Mouse (Mus musculus): ENCODE measurements around the gene Sowahc. TPM values are rescaled to one million over a fixed set of nuclear protein-coding genes. Genes with fewer than 3 reads are reported as not detected.

Sowahc gene
- 10.7 and 11.4 TPM in 2 replicates for polyA plus RNA-seq (2015; fragmentation: Nextera tagmentation; extraction: Ambion mirVana)

GRCm38 (mm10) chr10:59221473-59222270 lies at the start of gene Sowahc, which contains the start of gene Sept10:
Gene Sowahc, plus strand, starts transcription at chr10:59221953.
Gene Sept10, minus strand, starts transcription at chr10:59221847.
- Histone ChIP-seq H3K4me2 (peak within 1 kb of the TSS; percentile 90), H3K27ac (peak within 1 kb of the TSS; percentile 98), H3K36me3 (no peaks in the 10 kb centered on the region), H3K4me3 (peak within 1 kb of the TSS; percentile 91), H3K27me3 (no peaks in the 10 kb centered on the region), H3K9ac (peak within 1 kb of the TSS; percentile 78), H3K4me1 (peaks cover 24% of the 10 kb centered on the region), H3K9me3 (no peaks in the 10 kb centered on the region)
- peak; percentile 98 for ATAC-seq (ENCODE audit: borderline replicate concordance, extremely low read depth, low FRiP score, low TSS enrichment)
- WGBS, result under 1% methylated on average over 76 of the region's 84 CpGs

DNA sequence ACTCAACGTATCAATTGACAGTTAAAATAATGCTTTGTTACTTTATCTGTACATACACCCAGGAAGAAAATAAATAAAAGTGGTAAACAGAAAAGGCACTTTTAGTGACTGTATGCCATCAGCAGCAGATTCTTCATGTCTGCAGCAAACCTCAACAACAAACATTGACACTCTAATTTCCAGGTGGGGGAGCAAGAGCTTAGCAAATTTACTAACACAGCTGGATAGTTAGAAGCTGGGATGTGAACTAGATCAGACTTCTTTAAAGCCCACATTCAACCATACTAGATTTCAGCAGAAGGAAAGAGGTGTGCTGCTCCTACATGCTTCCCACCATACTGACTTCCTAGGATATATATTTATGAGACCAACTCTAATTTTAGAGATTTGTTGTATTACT lies 49.2 kb upstream of the Sowahc start:
- Histone ChIP-seq H3K4me1 (no peaks in the 10 kb centered on the region), H3K9ac (no peak overlapping the region), H3K4me3 (no peak overlapping the region), H3K9me3 (no peaks in the 10 kb centered on the region), H3K4me2 (no peak overlapping the region), H3K27me3 (no peaks in the 10 kb centered on the region), H3K36me3 (peaks cover 12% of the 10 kb centered on the region; the same call in 1 of the 2 replicates), H3K27ac (no peak overlapping the region)
- ATAC-seq (ENCODE audit: borderline replicate concordance, extremely low read depth, low FRiP score, low TSS enrichment), result no peak
- WGBS, result 69% methylated on average over 1 of the region's 1 CpGs

DNA sequence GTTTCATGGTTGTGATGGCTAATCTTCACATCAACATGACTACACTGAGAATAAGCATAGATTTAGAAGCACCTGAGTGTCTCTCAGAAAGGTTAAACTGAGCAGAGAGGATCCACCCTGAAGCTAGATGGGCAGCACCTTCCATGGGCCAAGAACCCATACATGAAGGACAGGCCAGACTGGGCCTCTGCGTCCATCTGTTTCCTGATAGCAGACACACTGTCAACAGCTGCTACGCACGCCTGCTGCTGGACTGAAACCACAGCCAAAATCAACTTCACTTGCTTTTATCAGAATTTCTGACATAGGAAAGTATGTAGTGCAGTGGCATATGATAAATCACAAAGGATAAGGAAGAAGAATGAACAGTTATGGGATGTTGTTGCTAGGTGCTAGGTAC lies 42.1 kb upstream of the Sowahc start:
- Histone ChIP-seq H3K4me1 (no peaks in the 10 kb centered on the region), H3K27me3 (no peaks in the 10 kb centered on the region), H3K9ac (no peak overlapping the region), H3K27ac (no peak overlapping the region), H3K36me3 (peaks cover 15% of the 10 kb centered on the region), H3K4me3 (no peak overlapping the region), H3K4me2 (no peak overlapping the region), H3K9me3 (no peaks in the 10 kb centered on the region)
- 38% methylated on average over 3 of the region's 3 CpGs for WGBS
- ATAC-seq (ENCODE audit: borderline replicate concordance, extremely low read depth, low FRiP score, low TSS enrichment), result no peak

- H3K9me3 ChIP-seq, result no peaks in the 10 kb centered on the region
- no peak for ATAC-seq (ENCODE audit: borderline replicate concordance, extremely low read depth, low FRiP score, low TSS enrichment)
- 54% methylated on average over 3 of the region's 3 CpGs for WGBS
These were observed 39.4 kb upstream of the Sowahc start for GRCm38 (mm10) chr10:59182306-59182705.

DNA sequence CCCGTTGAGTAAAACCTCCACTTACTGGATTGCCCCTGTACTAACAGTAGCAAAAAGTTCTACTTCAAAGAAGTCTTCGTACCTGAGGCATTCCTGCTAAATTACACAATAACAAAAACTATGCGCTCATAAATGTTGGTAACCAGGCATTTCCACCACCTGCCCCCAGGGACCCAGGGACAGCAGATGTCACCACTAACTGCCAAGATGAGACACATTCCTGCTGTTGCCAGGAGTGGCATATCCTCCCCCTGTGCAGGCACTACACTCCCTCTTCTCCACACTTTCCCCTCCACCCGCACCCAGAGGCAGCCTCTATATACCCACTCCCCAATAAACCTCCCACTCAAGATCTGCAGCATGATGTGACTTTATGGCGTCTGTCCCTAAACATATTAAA lies 26.9 kb upstream of the Sowahc start:
- 61% methylated on average over 5 of the region's 5 CpGs for WGBS
- Histone ChIP-seq H3K4me3 (no peak overlapping the region), H3K9me3 (no peaks in the 10 kb centered on the region), H3K36me3 (no peaks in the 10 kb centered on the region), H3K4me2 (no peak overlapping the region), H3K4me1 (no peaks in the 10 kb centered on the region), H3K9ac (no peak overlapping the region), H3K27ac (no peak overlapping the region), H3K27me3 (no peaks in the 10 kb centered on the region)
- no peak for ATAC-seq (ENCODE audit: borderline replicate concordance, extremely low read depth, low FRiP score, low TSS enrichment)

More at GRCm38 (mm10) chr10:59182306-59182705, 39.4 kb upstream of the Sowahc start:
- no peak overlapping the region for H3K4me3 ChIP-seq
- peaks cover 7% of the 10 kb centered on the region for H3K36me3 ChIP-seq
- no peak overlapping the region for H3K9ac ChIP-seq
- no peak overlapping the region for H3K27ac ChIP-seq
- H3K27me3 ChIP-seq, result no peaks in the 10 kb centered on the region
- no peak overlapping the region for H3K4me2 ChIP-seq
- H3K4me1 ChIP-seq, result no peaks in the 10 kb centered on the region

DNA sequence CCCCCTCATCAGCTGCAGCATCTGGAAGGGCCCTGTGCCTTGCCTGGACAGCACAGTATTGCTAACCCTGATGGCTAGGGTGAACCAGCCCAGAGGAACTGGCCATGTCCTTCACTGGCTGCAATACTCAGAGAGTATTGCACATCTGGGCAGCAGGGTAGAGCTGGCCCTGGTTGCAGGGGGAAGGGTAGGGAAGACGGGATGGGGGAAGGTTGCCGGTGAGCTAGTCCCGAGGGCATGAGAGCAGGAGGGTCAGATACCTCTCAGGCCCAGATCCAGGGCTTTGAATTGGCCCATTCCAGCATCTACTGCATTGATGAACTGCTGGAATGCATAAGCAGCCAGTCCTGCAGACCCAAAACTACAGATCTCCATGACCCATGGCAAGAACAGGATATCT lies 25.0 kb upstream of the Sowahc start:
- no peak overlapping the region for H3K9ac ChIP-seq
- no peaks in the 10 kb centered on the region for H3K27me3 ChIP-seq
- 91% methylated on average over 3 of the region's 3 CpGs for WGBS
- no peak for ATAC-seq (ENCODE audit: borderline replicate concordance, extremely low read depth, low FRiP score, low TSS enrichment)
- no peaks in the 10 kb centered on the region for H3K4me1 ChIP-seq
- H3K9me3 ChIP-seq, result no peaks in the 10 kb centered on the region
- H3K4me2 ChIP-seq, result no peak overlapping the region
- no peak overlapping the region for H3K4me3 ChIP-seq
- no peak overlapping the region for H3K27ac ChIP-seq
- no peaks in the 10 kb centered on the region for H3K36me3 ChIP-seq

DNA sequence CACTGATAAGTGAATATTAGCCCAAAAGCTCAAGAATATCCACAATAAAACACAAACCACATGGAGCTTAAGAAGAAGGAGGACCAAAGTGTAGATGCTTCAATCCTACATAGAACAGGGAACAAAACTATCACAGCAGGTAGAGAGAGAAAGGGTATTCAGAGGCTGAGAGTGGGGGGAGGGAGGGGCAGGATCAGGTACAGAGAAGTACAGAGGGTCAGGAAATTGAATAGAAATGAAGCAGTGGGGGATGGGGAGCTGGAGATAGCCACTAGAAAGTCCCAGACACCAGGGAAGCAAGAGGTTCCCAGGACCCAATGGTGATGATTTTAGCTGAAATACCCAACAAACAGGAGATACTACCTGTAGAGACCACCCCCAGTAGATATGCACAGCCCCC lies 21.7 kb upstream of the Sowahc start:
- Histone ChIP-seq H3K27me3 (no peaks in the 10 kb centered on the region), H3K9me3 (no peaks in the 10 kb centered on the region), H3K27ac (no peak overlapping the region), H3K4me1 (no peaks in the 10 kb centered on the region), H3K4me3 (no peak overlapping the region), H3K36me3 (no peaks in the 10 kb centered on the region), H3K4me2 (no peak overlapping the region), H3K9ac (no peak overlapping the region)
- no peak for ATAC-seq (ENCODE audit: borderline replicate concordance, extremely low read depth, low FRiP score, low TSS enrichment)

DNA sequence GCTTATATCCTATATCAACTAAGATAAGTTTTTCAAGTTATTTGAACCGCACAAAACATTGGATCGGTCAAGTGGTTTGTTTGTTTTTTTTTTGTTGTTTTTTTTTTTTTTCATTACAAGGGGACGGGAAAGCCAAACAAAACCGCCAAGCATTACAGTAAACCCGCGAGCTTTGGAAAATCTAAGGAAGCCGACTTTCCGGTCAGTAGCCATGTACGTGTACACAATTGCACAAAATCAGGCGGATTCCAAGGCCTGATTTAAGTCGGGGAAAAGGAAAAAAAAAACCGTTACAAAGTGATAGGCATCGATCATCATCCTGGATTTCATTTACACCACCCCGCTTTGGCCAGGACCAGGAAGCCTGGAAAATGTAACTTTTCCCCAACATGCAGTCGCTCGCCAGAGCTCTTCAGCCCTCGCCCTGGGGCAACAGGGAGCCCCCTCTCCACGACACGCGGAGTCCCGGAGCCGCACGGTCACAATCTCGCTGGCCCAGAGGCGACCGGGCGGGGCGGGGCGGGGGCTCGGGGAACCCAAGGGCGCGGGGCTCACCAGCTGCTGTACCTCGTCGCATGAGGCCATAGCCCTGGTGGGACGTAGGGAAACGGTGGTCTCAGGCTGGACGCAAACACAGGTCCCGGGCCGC lies 805 bp upstream of the Sowahc start:
- Histone ChIP-seq H3K4me1 (peaks cover 25% of the 10 kb centered on the region), H3K27ac (peak overlapping the region; percentile 98), H3K4me3 (peak overlapping the region; percentile 91), H3K4me2 (peak overlapping the region; percentile 90), H3K9me3 (no peaks in the 10 kb centered on the region), H3K27me3 (no peaks in the 10 kb centered on the region), H3K36me3 (no peaks in the 10 kb centered on the region), H3K9ac (peak overlapping the region; percentile 78)
- 2% methylated on average over 39 of the region's 39 CpGs for WGBS
- ATAC-seq (ENCODE audit: borderline replicate concordance, extremely low read depth, low FRiP score, low TSS enrichment), result no peak

- WGBS, result 1% methylated on average over 49 of the region's 49 CpGs
- Histone ChIP-seq H3K4me1 (peaks cover 22% of the 10 kb centered on the region), H3K9ac (peak overlapping the region; percentile 78), H3K9me3 (no peaks in the 10 kb centered on the region), H3K36me3 (no peaks in the 10 kb centered on the region), H3K4me3 (peak overlapping the region; percentile 91), H3K27me3 (no peaks in the 10 kb centered on the region), H3K27ac (peak overlapping the region; percentile 98), H3K4me2 (peak overlapping the region; percentile 90)
- peak; percentile 12; the same call in 1 of the 2 replicates for ATAC-seq (ENCODE audit: borderline replicate concordance, extremely low read depth, low FRiP score, low TSS enrichment)
These were observed 733 bp downstream of the Sowahc start for GRCm38 (mm10) chr10:59222271-59223101.

GRCm38 (mm10) chr10:59223301-59223700 lies 1.5 kb downstream of the Sowahc start:
- no peak for ATAC-seq (ENCODE audit: borderline replicate concordance, extremely low read depth, low FRiP score, low TSS enrichment)
- WGBS, result 39% methylated on average over 14 of the region's 14 CpGs
- Histone ChIP-seq H3K4me1 (peaks cover 22% of the 10 kb centered on the region), H3K9me3 (no peaks in the 10 kb centered on the region), H3K9ac (peak overlapping the region; percentile 78), H3K27me3 (no peaks in the 10 kb centered on the region), H3K4me2 (peak overlapping the region; percentile 90), H3K4me3 (peak overlapping the region; percentile 91), H3K36me3 (no peaks in the 10 kb centered on the region), H3K27ac (no peak overlapping the region)

DNA sequence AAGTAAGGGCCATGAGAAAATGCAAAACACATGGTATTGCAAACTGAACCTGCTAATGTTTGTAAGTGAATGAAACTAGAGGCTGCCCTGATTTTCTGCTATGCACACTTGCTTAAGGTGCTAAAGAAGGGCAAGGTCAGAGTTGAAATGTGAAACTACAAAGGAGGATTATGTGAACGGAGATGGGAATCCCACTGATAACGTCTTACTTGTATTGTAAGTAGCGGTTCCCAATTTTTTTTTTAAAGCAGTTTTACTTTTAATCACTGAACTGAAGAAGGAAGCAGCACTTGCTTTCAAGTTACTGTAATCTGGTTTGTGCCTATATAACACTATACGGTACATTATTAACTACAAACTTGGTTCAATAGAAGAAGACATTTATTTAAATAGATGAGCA lies 2.1 kb downstream of the Sowahc start:
- ATAC-seq (ENCODE audit: borderline replicate concordance, extremely low read depth, low FRiP score, low TSS enrichment), result no peak
- Histone ChIP-seq H3K36me3 (no peaks in the 10 kb centered on the region), H3K4me2 (peak overlapping the region; percentile 90), H3K9me3 (no peaks in the 10 kb centered on the region), H3K27ac (no peak overlapping the region), H3K4me1 (peaks cover 22% of the 10 kb centered on the region), H3K9ac (0 out of 2 replicates have a peak overlapping the region, but pooled peaks have one; percentile 78), H3K4me3 (peak overlapping the region; percentile 91), H3K27me3 (no peaks in the 10 kb centered on the region)
- WGBS, result 69% methylated on average over 4 of the region's 4 CpGs
